Comparison of ENCODE assay signal across 16 mouse cellular contexts in genomic region chr8:92066435-92066834, GRCm38 (mm10).
DNase-seq lines count a peak whose midpoint lies in the region; ATAC-seq lines count a peak whose summit lies in the region.
"Had no signal": no experiment of that assay in that cellular context is flagged by ENCODE, and none has a peak within 500 bp of the region (broad histone marks: within the 10 kb centered on the region; RNA-seq: fewer than 3 reads in every experiment).

No protein-coding gene starts in this region.

- H3K9ac ChIP-seq in lung, embryonic 16.5 days (ENCODE audit: low read length) = no peak overlapping the region
- H3K9ac ChIP-seq in embryonic facial prominence, embryonic 14.5 days (ENCODE audit: low read depth, low read length) = no peak overlapping the region
- no peak overlapping the region for H3K9ac ChIP-seq in hindbrain, embryonic 15.5 days

- peaks cover 19% of the 10 kb centered on the region for H3K4me1 ChIP-seq in lung, embryonic 16.5 days (replicated peaks; ENCODE audit: control insufficient read depth, insufficient read depth, low read length)
- H3K4me1 ChIP-seq in embryonic facial prominence, embryonic 14.5 days (ENCODE audit: control insufficient read depth, insufficient read depth, low read length) = peaks cover 21% of the 10 kb centered on the region
- peaks cover 20% of the 10 kb centered on the region for H3K4me1 ChIP-seq in hindbrain, embryonic 15.5 days (replicated peaks)

- DNase-seq in lung, postnatal 14 days = no peak
- peak; percentile 23 for DNase-seq in embryonic facial prominence, embryonic 14.5 days (ENCODE audit: low spot score)
- peak; percentile 50 for DNase-seq in retina, embryonic 14.5 days (ENCODE audit: low spot score)
- no peak for DNase-seq in lung, postnatal 25 days (ENCODE audit: low spot score)
- no peak for DNase-seq in gastrocnemius, postnatal 25 days
- DNase-seq: cerebellum, adult 9-11 months; heart, adult 11 months; kidney, postnatal 10 days; layer of hippocampus, adult 9-11 months; lung, postnatal 4 days; right cerebral cortex, postnatal 4 days; thymus, adult 2 months had no signal

- no peaks in the 10 kb centered on the region for H3K9me3 ChIP-seq in lung, embryonic 16.5 days (ENCODE audit: control insufficient read depth, low read length)
- H3K9me3 ChIP-seq in embryonic facial prominence, embryonic 14.5 days (ENCODE audit: control insufficient read depth, low read length) = no peaks in the 10 kb centered on the region
- no peaks in the 10 kb centered on the region for H3K9me3 ChIP-seq in hindbrain, embryonic 15.5 days

- no peaks in the 10 kb centered on the region for H3K36me3 ChIP-seq in lung, embryonic 16.5 days (ENCODE audit: control insufficient read depth, insufficient read depth, low read length)
- no peaks in the 10 kb centered on the region for H3K36me3 ChIP-seq in embryonic facial prominence, embryonic 14.5 days (ENCODE audit: control insufficient read depth, insufficient read depth, low read length)
- H3K36me3 ChIP-seq in hindbrain, embryonic 15.5 days = no peaks in the 10 kb centered on the region

- no peak overlapping the region for H3K4me3 ChIP-seq in lung, embryonic 16.5 days (ENCODE audit: low read length)
- H3K4me3 ChIP-seq in embryonic facial prominence, embryonic 14.5 days (ENCODE audit: low read depth, low read length) = no peak overlapping the region
- H3K4me3 ChIP-seq in hindbrain, embryonic 15.5 days = no peak overlapping the region

- 26% methylated on average over 8 of the region's 8 CpGs for WGBS in lung, embryonic 16.5 days
- 26% methylated on average over 8 of the region's 8 CpGs for WGBS in embryonic facial prominence, embryonic 14.5 days
- WGBS in hindbrain, embryonic 15.5 days = 24% methylated on average over 8 of the region's 8 CpGs

- peak; percentile 49; the same call in 1 of the 2 replicates for ATAC-seq in lung, embryonic 16.5 days (ENCODE audit: low read depth)
- no peak for ATAC-seq in embryonic facial prominence, embryonic 14.5 days (ENCODE audit: low read depth)
- peak; percentile 47; the same call in 1 of the 2 replicates for ATAC-seq in hindbrain, embryonic 15.5 days (ENCODE audit: low FRiP score, low read depth)
- ATAC-seq: activated CD4-positive, CD25-positive, alpha-beta regulatory T cell, adult 4 months had no signal

- H3K4me2 ChIP-seq in lung, embryonic 16.5 days (ENCODE audit: low read depth, low read length) = no peak overlapping the region
- no peak overlapping the region for H3K4me2 ChIP-seq in embryonic facial prominence, embryonic 14.5 days (ENCODE audit: low read depth, low read length)
- no peak overlapping the region for H3K4me2 ChIP-seq in hindbrain, embryonic 15.5 days
- H3K4me2 ChIP-seq: liver, embryonic 11.5 days had no signal

- no peaks in the 10 kb centered on the region for H3K27me3 ChIP-seq in lung, embryonic 16.5 days (ENCODE audit: control insufficient read depth, insufficient read depth, low read depth, low read length)
- H3K27me3 ChIP-seq in embryonic facial prominence, embryonic 14.5 days (replicated peaks; ENCODE audit: control insufficient read depth, insufficient read depth, low read length) = peaks cover 5% of the 10 kb centered on the region; the same call in 1 of the 2 replicates
- peaks cover 33% of the 10 kb centered on the region for H3K27me3 ChIP-seq in hindbrain, embryonic 15.5 days

- no peak overlapping the region for H3K27ac ChIP-seq in lung, embryonic 16.5 days (ENCODE audit: low read length)
- no peak overlapping the region for H3K27ac ChIP-seq in embryonic facial prominence, embryonic 14.5 days (replicated peaks; ENCODE audit: low read depth, low read length)
- no peak overlapping the region for H3K27ac ChIP-seq in hindbrain, embryonic 15.5 days (replicated peaks)

Comparison
In these comparisons a context has a peak if more than half of its experiments do, and no peak if none do; other contexts are left out.
1. DNase-seq: peak in embryonic facial prominence, embryonic 14.5 days (single experiment) and retina, embryonic 14.5 days (single experiment); none in lung, postnatal 14 days (single experiment), lung, postnatal 25 days (single experiment) and gastrocnemius, postnatal 25 days (single experiment).